Mouse (Mus musculus) heart, adult 2 months (tissue): ENCODE data around the gene Map3k5.
A peak's percentile ranks its signal among the peaks of the same experiment; 100 is the strongest.

Experiments
- CTCF ChIP-seq: fragments of 200-600 bp; IDR thresholded peaks from 2 replicates; pipeline ENCODE4 v1.8.1; 2022; ENCODE audit warnings: antibody characterized with exemption, mild to moderate bottlenecking, moderate library complexity
- EP300 ChIP-seq: fragments of 200-500 bp; IDR thresholded peaks from 2 replicates; pipeline ENCODE4 v1.6.1; 2011; ENCODE audit warnings: low read depth, low read length, control low read depth; ENCODE audit not compliant: insufficient read depth
- POLR2A ChIP-seq: fragments of 200-500 bp; IDR thresholded peaks from 2 replicates; pipeline ENCODE4 v1.6.1; 2011; ENCODE audit warnings: mild to moderate bottlenecking, low read depth, low read length, control low read depth; ENCODE audit not compliant: insufficient read depth

- TF ChIP-seq POLR2A (no peak), CTCF (peak; percentile 5; the same call in 1 of the 2 replicates), EP300 (0 out of 2 replicates have a peak, but pooled peaks have one; percentile 27)
Measured at GRCm38 (mm10) chr10:20023524-20023923, 89.3 kb downstream of the Map3k5 start.
